Mouse (Mus musculus) liver, adult 2 months (tissue): Measurements from ENCODE around the gene Vps13d. TPM values are rescaled to one million over a fixed set of nuclear protein-coding genes. Genes with fewer than 3 reads are reported as not detected.

Experiments
- DNase-seq: peaks from one replicate; pipeline ENCODE4 v3.0.0-alpha.2; 2011; ENCODE audit warnings: low read depth, low spot score; ENCODE audit errors: extremely low read depth
- H3K27ac ChIP-seq: fragments of 200-500 bp; replicated peaks from 2 replicates; pipeline ENCODE4 v1.5.1; 2012; ENCODE audit warnings: low read depth, mild to moderate bottlenecking, control low read depth, inconsistent platforms, low read length; ENCODE audit not compliant: insufficient read depth
- H3K27me3 ChIP-seq: fragments of 200-500 bp; 2 replicates; pipeline ENCODE4 v1.6.1; 2012; ENCODE audit warnings: mild to moderate bottlenecking, moderate library complexity, low read length, inconsistent platforms; ENCODE audit not compliant: control insufficient read depth, insufficient read depth
- H3K36me3 ChIP-seq: fragments of 200-500 bp; 2 replicates; pipeline ENCODE4 v1.6.1; 2012; ENCODE audit warnings: low read length, inconsistent platforms; ENCODE audit not compliant: control insufficient read depth, insufficient read depth
- H3K4me1 ChIP-seq: fragments of 200-500 bp; 2 replicates; pipeline ENCODE4 v1.6.1; 2011; ENCODE audit warnings: low read length; ENCODE audit not compliant: control insufficient read depth, insufficient read depth
- H3K4me3 ChIP-seq: fragments of 200-500 bp; 2 replicates; pipeline ENCODE4 v1.5.1; 2011; ENCODE audit warnings: low read depth, mild to moderate bottlenecking, control low read depth, low read length, moderate library complexity; ENCODE audit not compliant: insufficient read depth
- H3K79me2 ChIP-seq: fragments of 200-500 bp; 2 replicates; pipeline ENCODE4 v1.6.1; 2012; ENCODE audit warnings: inconsistent platforms, mild to moderate bottlenecking, low read length, moderate library complexity; ENCODE audit not compliant: control insufficient read depth, insufficient read depth
- H3K9ac ChIP-seq: fragments of 200-500 bp; 2 replicates; pipeline ENCODE4 v1.6.1; 2012; ENCODE audit warnings: low read depth, mild to moderate bottlenecking, control low read depth, inconsistent platforms, low read length
- CTCF ChIP-seq: fragments of 200-500 bp; IDR thresholded peaks from 2 replicates; pipeline ENCODE4 v1.5.1; 2011; ENCODE audit warnings: low read depth, low read length, control low read depth
- POLR2A ChIP-seq: fragments of 200-500 bp; IDR thresholded peaks from 2 replicates; pipeline ENCODE4 v1.6.1; 2011; ENCODE audit warnings: low read length, control low read depth; ENCODE audit not compliant: insufficient read depth; ENCODE audit errors: extremely low read depth
- WGBS: fragments of 180-500 bp; shearing (Covaris S2); methylation state at CpG from one replicate; pipeline ENCODE4 v1.1.7; 2018; 5-methylcytosine and 5-hydroxymethylcytosine counted together
- polyA plus RNA-seq: library from polyadenylated mRNA; depleted of rRNA; stranded (reverse); fragments of >200 nt; gene quantifications from 2 replicates; pipeline ENCODE4 v1.2.3, GENCODE M21; 2012; rRNA removed
- total RNA-seq: library from RNA; depleted of rRNA; stranded (reverse); fragments of >200 nt; gene quantifications from 2 replicates; pipeline ENCODE4 v1.2.3, GENCODE M21; 2014; rRNA removed

Vps13d gene
- total and polyA plus RNA-seq, 2 experiments = 11.6 to 32.4 TPM

GRCm38 (mm10) chr4:144928693-144929436 lies 265.9 kb downstream of the Vps13d start:
- peak overlapping the region; percentile 40; the same call in 1 of the 2 replicates for H3K27ac ChIP-seq
- DNase-seq = peak; percentile 53

More at GRCm38 (mm10) chr4:144928693-144929436, 265.9 kb downstream of the Vps13d start:
- 47% methylated on average over 5 of the region's 5 CpGs for WGBS
- peaks cover 31% of the 10 kb centered on the region for H3K36me3 ChIP-seq
- TF ChIP-seq CTCF (no peak), POLR2A (no peak)
- H3K4me3 ChIP-seq = no peak overlapping the region
- H3K79me2 ChIP-seq = no peaks in the 10 kb centered on the region
- H3K9ac ChIP-seq = no peak overlapping the region
- H3K27me3 ChIP-seq = no peaks in the 10 kb centered on the region
- H3K4me1 ChIP-seq = peaks cover 25% of the 10 kb centered on the region

Other genes starting within 250 kb of the Vps13d start
- 10.8 and 14.9 TPM in 2 replicates for gene Tnfrsf1b, start 51.9 kb upstream of the Vps13d start, total RNA-seq
- 16.8 and 16.9 TPM in 2 replicates for gene Tnfrsf1b, start 51.9 kb upstream of the Vps13d start, polyA plus RNA-seq
- gene Tnfrsf8, start 120.2 kb upstream of the Vps13d start, total RNA-seq = 0.09 TPM in 1 of 2 replicates, not detected in the other
- gene Tnfrsf8, start 120.2 kb upstream of the Vps13d start, polyA plus RNA-seq = 0.02 TPM in 1 of 2 replicates, not detected in the other